Mouse (Mus musculus): ENCODE measurements at regions not wholly inside any gene's neighbourhood (a gene's known extent, or its start where the extent isn't known, plus 50 kb on each side); places are given as distances from the start of the nearest gene placed in this dataset.

DNA sequence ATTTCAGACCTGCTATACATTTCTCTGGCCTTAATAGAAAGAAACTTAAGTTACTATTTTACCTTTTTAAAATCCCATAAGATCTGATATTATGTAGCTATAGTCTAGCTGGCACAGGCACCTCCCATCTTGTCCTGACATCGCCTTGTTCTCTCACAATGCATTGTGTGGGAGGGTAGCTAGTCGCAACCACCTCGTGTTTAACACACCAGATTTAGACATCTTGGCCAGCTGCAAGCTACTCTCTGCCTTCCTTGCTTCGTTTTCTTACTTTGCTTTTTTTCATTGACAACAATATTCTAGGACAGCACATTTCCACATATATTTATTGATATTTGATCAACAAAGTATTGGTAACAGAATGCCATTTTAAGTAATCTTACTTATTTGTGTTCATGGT is 314.4 kb upstream of the Sall1 start:
- Histone ChIP-seq H3K27me3 (replicated peaks) (no peaks in the 10 kb centered on the region), H3K27ac (ENCODE audit: insufficient read depth, low read depth) (no peak overlapping the region)
- dilution Hi-C loops (cut with MboI; ENCODE audit: extremely low pct_ligation_motif_present, extremely low pct_unique_long_range_greater_than_20kb, low sequenced_read_pairs), result no loop called here

GRCm38 (mm10) chr8:89345547-89345946 is 301.6 kb upstream of the Sall1 start:
- no peaks in the 10 kb centered on the region for H3K36me3 ChIP-seq (replicated peaks in 1 of 2; ENCODE audit: control insufficient read depth in 1 of 2, insufficient read depth in 1 of 2, low read length in 1 of 2)
- no peak overlapping the region for H3K9ac ChIP-seq (ENCODE audit: insufficient read depth, low read depth)
- TF ChIP-seq ETS1 (conservative IDR thresholded peaks at IDR 0.05; ENCODE audit: low read depth, low read length), result no peak
- TF ChIP-seq MAZ (IDR thresholded peaks at IDR 0.05; ENCODE audit: low read depth, low read length), result no peak
- no peak for TF ChIP-seq USF1 (IDR thresholded peaks at IDR 0.05; ENCODE audit: low read depth, low read length)
- no peak for TF ChIP-seq IRF4 (IDR thresholded peaks at IDR 0.05; ENCODE audit: low read depth, low read length)
- TF ChIP-seq RAD21 (IDR thresholded peaks at IDR 0.05; ENCODE audit: low read depth, low read length), result no peak
- TF ChIP-seq SMC3 (IDR thresholded peaks at IDR 0.05; ENCODE audit: low read depth, low read length), result no peak
- no peak for TF ChIP-seq JUND (conservative IDR thresholded peaks at IDR 0.05; ENCODE audit: low read depth, low read length)
- no peak for TF ChIP-seq ZKSCAN1 (IDR thresholded peaks at IDR 0.05; ENCODE audit: borderline replicate concordance, low read depth, low read length)
- no peak for TF ChIP-seq UBTF (IDR thresholded peaks at IDR 0.05; ENCODE audit: low read depth, low read length)
- TF ChIP-seq NRF1 (IDR thresholded peaks at IDR 0.05; ENCODE audit: low read depth, low read length), result no peak
- TF ChIP-seq ZMIZ1 (IDR thresholded peaks at IDR 0.05; ENCODE audit: low read depth, low read length), result no peak
- H3K4me1 ChIP-seq (ENCODE audit: control insufficient read depth in 1 of 2, insufficient read depth in 2 of 2), result no peaks in the 10 kb centered on the region
- H3K4me3 ChIP-seq (replicated peaks in 1 of 3; ENCODE audit: low read depth in 2 of 3, low read length in 2 of 3, poor library complexity in 1 of 3), result no peak overlapping the region
- H3K79me2 ChIP-seq (replicated peaks; ENCODE audit: control insufficient read depth, extremely low read depth, insufficient read depth, poor library complexity, severe bottlenecking), result no peaks in the 10 kb centered on the region
- no peaks in the 10 kb centered on the region for H3K27me3 ChIP-seq (replicated peaks)
- H3K4me2 ChIP-seq (ENCODE audit: insufficient read depth, low read depth, poor library complexity, severe bottlenecking), result no peak overlapping the region
- dilution Hi-C loops (cut with MboI; ENCODE audit: extremely low pct_ligation_motif_present, extremely low pct_unique_long_range_greater_than_20kb, low sequenced_read_pairs), result no loop called here
- DNase-seq (ENCODE audit: extremely low read depth), result no peak
- H3K27ac ChIP-seq (ENCODE audit: insufficient read depth, low read depth), result no peak overlapping the region
- peaks cover 31% of the 10 kb centered on the region for H3K9me3 ChIP-seq (replicated peaks; ENCODE audit: low read length)
- in situ Hi-C loops (cut with MboI; ENCODE audit: low pct_ligation_motif_present, low pct_unique_long_range_greater_than_20kb, low sequenced_read_pairs), result no loop called here

More for the DNA sequence above, 314.4 kb upstream of the Sall1 start:
- H3K4me3 ChIP-seq (replicated peaks in 1 of 3; ENCODE audit: low read depth in 2 of 3, low read length in 2 of 3, poor library complexity in 1 of 3), result no peak overlapping the region
- in situ Hi-C loops (cut with MboI; ENCODE audit: low pct_ligation_motif_present, low pct_unique_long_range_greater_than_20kb, low sequenced_read_pairs), result no loop called here
- no peaks in the 10 kb centered on the region for H3K36me3 ChIP-seq (replicated peaks in 1 of 2; ENCODE audit: control insufficient read depth in 1 of 2, insufficient read depth in 1 of 2, low read length in 1 of 2)
- no peak for TF ChIP-seq MAFK (IDR thresholded peaks at IDR 0.05; ENCODE audit: insufficient replicate concordance, low read length)
- TF ChIP-seq SIN3A (IDR thresholded peaks at IDR 0.05; ENCODE audit: low read length), result no peak
- no peak for TF ChIP-seq POLR2AphosphoS2 (IDR thresholded peaks at IDR 0.05; ENCODE audit: low read depth, low read length)
- no peak for TF ChIP-seq MYC (IDR thresholded peaks at IDR 0.05; ENCODE audit: low read depth, low read length)
- no peaks in the 10 kb centered on the region for H3K4me1 ChIP-seq (ENCODE audit: control insufficient read depth in 1 of 2, insufficient read depth in 2 of 2)
- H3K4me2 ChIP-seq (ENCODE audit: insufficient read depth, low read depth, poor library complexity, severe bottlenecking), result no peak overlapping the region
- H3K9me3 ChIP-seq (replicated peaks; ENCODE audit: low read length), result peaks cover 28% of the 10 kb centered on the region
- no peak for DNase-seq (ENCODE audit: extremely low read depth)
- no peak overlapping the region for H3K9ac ChIP-seq (ENCODE audit: insufficient read depth, low read depth)
- no peaks in the 10 kb centered on the region for H3K79me2 ChIP-seq (replicated peaks; ENCODE audit: control insufficient read depth, extremely low read depth, insufficient read depth, poor library complexity, severe bottlenecking)
